Mouse (Mus musculus) forebrain, embryonic 14.5 days (tissue): ENCODE results near the gene Lypd6. TPM values are rescaled to one million over a fixed set of nuclear protein-coding genes. Genes with fewer than 3 reads are reported as not detected.
A peak's percentile ranks its signal among the peaks of the same experiment; 100 is the strongest.

ENCODE experiments used
- ATAC-seq: fragments of 200-750 bp; cut with Nextera tagmentation; 2 replicates; pipeline ENCODE4 v1.8.0; 2017; ENCODE audit warnings: mild to moderate bottlenecking, moderate library complexity
- DNase-seq: peaks from one replicate; pipeline ENCODE4 v3.0.0-alpha.2; 2015; ENCODE audit warnings: low spot score
- H3K27ac ChIP-seq: fragments of 300-500 bp; sonication (generic); 2 replicates; pipeline ENCODE4 v1.5.1; 2014; ENCODE audit warnings: low read depth, mild to moderate bottlenecking, control low read depth, low read length, moderate library complexity
- H3K27me3 ChIP-seq: fragments of 300-500 bp; sonication (generic); replicated peaks from 2 replicates; pipeline ENCODE4 v1.6.1; 2014; ENCODE audit warnings: low read length, control low read depth, mixed read lengths; ENCODE audit not compliant: control insufficient read depth, insufficient read depth
- H3K36me3 ChIP-seq: fragments of 300-500 bp; sonication (generic); 2 replicates; pipeline ENCODE4 v1.6.1; 2014; ENCODE audit warnings: low read length, control low read depth; ENCODE audit not compliant: control insufficient read depth, insufficient read depth
- H3K4me1 ChIP-seq: fragments of 300-500 bp; sonication (generic); 2 replicates; pipeline ENCODE4 v1.6.1; 2014; ENCODE audit warnings: antibody characterized with exemption, low read length, control low read depth; ENCODE audit not compliant: control insufficient read depth, insufficient read depth
- H3K4me2 ChIP-seq: fragments of 300-500 bp; sonication (generic); 2 replicates; pipeline ENCODE4 v1.6.1; 2014; ENCODE audit warnings: mild to moderate bottlenecking, control low read depth, low read length
- H3K4me3 ChIP-seq: fragments of 300-500 bp; sonication (generic); 2 replicates; pipeline ENCODE4 v1.5.1; 2014; ENCODE audit warnings: low read depth, low read length, control low read depth
- H3K9ac ChIP-seq: fragments of 300-500 bp; sonication (generic); 2 replicates; pipeline ENCODE4 v1.6.1; 2014; ENCODE audit warnings: mild to moderate bottlenecking, low read length, control low read depth, moderate library complexity
- H3K9me3 ChIP-seq: fragments of 300-500 bp; sonication (generic); replicated peaks from 2 replicates; pipeline ENCODE4 v1.6.1; 2016; ENCODE audit warnings: low read length, control low read depth, mixed read lengths; ENCODE audit not compliant: control insufficient read depth
- WGBS: fragments of 180-500 bp; shearing (Covaris S2); extraction: QIAGEN DNeasy Blood & Tissue Kit; methylation state at CpG from one replicate; pipeline ENCODE4 v1.1.7; 2014; 5-methylcytosine and 5-hydroxymethylcytosine counted together
- polyA plus RNA-seq: library from polyadenylated mRNA; unstranded; fragments of >200 nt; fragmentation: Nextera tagmentation; extraction: Ambion mirVana; gene quantifications from 2 replicates; pipeline ENCODE4 v1.2.1, GENCODE M21; 2014

Lypd6 gene
- polyA plus RNA-seq, 1 experiment from 2014 or later, result 16.5 TPM

DNA sequence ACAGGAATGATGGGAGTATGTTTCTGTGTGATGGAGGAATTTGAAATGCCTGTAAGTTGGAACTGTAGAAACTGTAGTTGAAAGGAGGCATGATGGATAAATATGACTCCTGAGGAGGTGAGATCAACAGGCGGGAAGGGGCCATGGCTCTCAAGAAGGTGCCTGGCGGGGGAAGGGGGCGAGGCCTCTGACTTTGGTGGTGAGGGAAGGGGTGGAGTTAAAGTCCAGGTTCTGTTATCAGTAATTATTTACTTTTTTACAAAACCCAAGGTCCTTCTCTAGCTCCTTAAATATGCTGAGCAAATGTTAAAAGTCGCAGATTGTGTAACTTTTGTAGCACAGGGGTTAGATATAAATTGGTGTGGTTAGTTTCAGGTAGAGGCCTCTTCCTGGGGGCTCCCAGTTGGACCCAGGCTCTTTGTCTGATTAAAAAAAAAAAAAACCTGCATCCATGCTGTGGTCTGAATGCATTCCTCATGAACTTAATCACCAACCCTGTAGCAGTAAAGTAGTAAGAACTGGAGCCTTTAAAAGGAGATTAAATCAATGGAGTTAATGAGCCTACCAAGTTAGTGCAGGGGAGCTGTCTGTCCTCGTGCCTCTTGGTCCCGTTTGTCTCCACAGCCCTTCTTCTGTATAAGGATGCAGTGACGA lies 37.7 kb downstream of the Lypd6 start:
- no peak for ATAC-seq

GRCm38 (mm10) chr2:50105590-50105989 lies 39.4 kb downstream of the Lypd6 start:
- Histone ChIP-seq H3K36me3 (no peaks in the 10 kb centered on the region), H3K4me3 (no peak overlapping the region), H3K27ac (no peak overlapping the region), H3K4me1 (peaks cover 9% of the 10 kb centered on the region), H3K9ac (no peak overlapping the region), H3K4me2 (no peak overlapping the region), H3K27me3 (no peaks in the 10 kb centered on the region), H3K9me3 (no peaks in the 10 kb centered on the region)
- ATAC-seq, result no peak
- 89% methylated on average over 3 of the region's 3 CpGs for WGBS
- DNase-seq, result no peak

More for the DNA sequence above, 37.7 kb downstream of the Lypd6 start:
- no peak overlapping the region for H3K27ac ChIP-seq
- H3K27me3 ChIP-seq, result no peaks in the 10 kb centered on the region
- no peak for DNase-seq
- H3K4me3 ChIP-seq, result no peak overlapping the region
- peaks cover 8% of the 10 kb centered on the region; the same call in 1 of the 2 replicates for H3K4me1 ChIP-seq
- H3K4me2 ChIP-seq, result no peak overlapping the region
- H3K9ac ChIP-seq, result no peak overlapping the region
- 39% methylated on average over 7 of the region's 7 CpGs for WGBS
- H3K9me3 ChIP-seq, result no peaks in the 10 kb centered on the region
- no peaks in the 10 kb centered on the region for H3K36me3 ChIP-seq

DNA sequence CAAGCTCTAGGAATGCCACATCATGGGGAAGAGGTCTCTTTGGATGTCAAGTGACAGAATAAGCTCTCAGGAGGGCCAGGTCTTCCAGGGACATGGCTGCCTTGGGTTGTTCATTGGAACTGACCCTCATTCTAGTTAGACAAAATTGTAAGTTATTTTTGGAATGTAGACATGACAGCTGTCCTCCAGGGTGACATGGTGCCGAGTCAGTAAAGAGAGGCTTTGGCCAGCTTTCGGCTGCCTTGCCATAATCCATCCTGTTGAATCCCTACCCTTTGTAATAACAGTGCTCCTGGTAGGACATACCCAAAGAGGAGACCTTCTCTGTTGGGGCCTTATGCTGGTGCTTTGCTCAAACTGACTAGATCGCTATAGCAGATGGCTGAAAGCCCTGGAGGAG lies 39.8 kb downstream of the Lypd6 start:
- no peak overlapping the region for H3K27ac ChIP-seq
- H3K36me3 ChIP-seq, result no peaks in the 10 kb centered on the region
- DNase-seq (no peak), ATAC-seq (no peak)
- H3K27me3 ChIP-seq, result no peaks in the 10 kb centered on the region
- no peaks in the 10 kb centered on the region for H3K9me3 ChIP-seq
- no peak overlapping the region for H3K4me3 ChIP-seq
- 93% methylated on average over 3 of the region's 3 CpGs for WGBS
- no peak overlapping the region for H3K4me2 ChIP-seq
- H3K4me1 ChIP-seq, result peaks cover 8% of the 10 kb centered on the region
- H3K9ac ChIP-seq, result no peak overlapping the region

DNA sequence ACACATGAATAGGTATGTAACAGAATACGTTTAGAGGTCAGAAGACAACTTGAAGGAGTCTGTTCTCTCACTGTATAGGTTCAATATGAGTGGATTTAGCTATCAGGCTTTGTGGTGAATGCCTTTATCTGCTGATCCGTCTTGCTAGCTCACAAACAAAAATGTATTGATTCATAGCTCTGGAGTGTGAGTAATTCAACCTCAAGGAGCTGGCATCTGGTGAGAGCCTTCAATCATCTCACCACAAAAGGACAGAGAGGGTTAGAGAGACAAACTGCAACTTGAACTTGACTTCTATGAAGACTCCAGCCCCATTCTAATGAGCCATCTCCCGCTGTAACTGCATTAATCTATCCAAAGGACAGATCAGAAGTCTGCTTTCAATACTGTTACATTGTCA lies 40.6 kb downstream of the Lypd6 start:
- Histone ChIP-seq H3K27ac (no peak overlapping the region), H3K36me3 (no peaks in the 10 kb centered on the region), H3K27me3 (no peaks in the 10 kb centered on the region), H3K9me3 (no peaks in the 10 kb centered on the region), H3K4me1 (peaks cover 4% of the 10 kb centered on the region; the same call in 1 of the 2 replicates), H3K9ac (no peak overlapping the region), H3K4me3 (no peak overlapping the region), H3K4me2 (no peak overlapping the region)
- no peak for ATAC-seq
- 55% methylated on average over 3 of the region's 3 CpGs for WGBS
- DNase-seq, result no peak

DNA sequence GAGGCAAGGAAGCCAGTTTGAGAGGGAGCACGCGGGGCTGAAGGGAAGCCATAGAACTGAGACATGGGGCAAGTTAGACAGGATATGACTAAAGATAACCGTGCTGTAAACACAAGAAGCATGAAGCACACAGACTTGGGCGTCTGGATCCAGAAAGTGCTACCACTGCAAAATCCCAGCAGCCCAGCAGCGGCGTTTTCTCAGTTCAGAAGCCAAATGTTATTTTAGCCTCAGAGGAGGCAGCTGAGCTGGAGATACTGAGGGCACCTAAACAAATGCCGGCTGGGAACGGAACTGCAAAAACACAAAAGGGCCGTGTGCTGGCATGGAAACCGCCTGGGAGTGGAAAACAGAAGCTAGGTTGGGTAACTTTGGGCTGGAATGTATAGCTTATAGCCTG lies 43.9 kb downstream of the Lypd6 start:
- H3K27ac ChIP-seq, result no peak overlapping the region
- 67% methylated on average over 10 of the region's 10 CpGs for WGBS
- ATAC-seq (no peak), DNase-seq (no peak)
- no peak overlapping the region for H3K4me3 ChIP-seq
- H3K27me3 ChIP-seq, result no peaks in the 10 kb centered on the region
- no peaks in the 10 kb centered on the region for H3K9me3 ChIP-seq
- no peak overlapping the region for H3K9ac ChIP-seq
- no peak overlapping the region for H3K4me2 ChIP-seq
- no peaks in the 10 kb centered on the region for H3K36me3 ChIP-seq
- H3K4me1 ChIP-seq, result peaks cover 4% of the 10 kb centered on the region; the same call in 1 of the 2 replicates

DNA sequence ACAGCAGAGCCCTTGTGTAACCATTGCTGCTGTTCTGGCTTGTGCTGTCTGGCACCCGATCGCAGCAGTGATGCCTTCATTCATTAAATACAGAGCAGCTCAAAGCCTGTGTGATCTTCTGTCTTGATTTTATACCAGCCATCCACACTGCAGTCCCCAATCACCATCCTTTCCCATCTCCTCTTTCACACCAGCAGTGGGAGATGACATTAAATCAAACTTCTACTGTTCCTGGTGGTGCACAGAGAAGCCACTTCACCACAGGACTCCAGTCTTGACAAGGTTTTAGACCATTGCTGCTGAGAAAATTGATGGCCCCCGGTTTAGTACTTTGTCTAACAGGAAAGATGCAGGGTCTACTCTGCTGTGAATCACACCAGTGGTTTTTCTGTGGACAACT lies 44.9 kb downstream of the Lypd6 start:
- Histone ChIP-seq H3K36me3 (no peaks in the 10 kb centered on the region), H3K27me3 (no peaks in the 10 kb centered on the region), H3K4me1 (peaks cover 4% of the 10 kb centered on the region; the same call in 1 of the 2 replicates), H3K9ac (no peak overlapping the region), H3K4me2 (no peak overlapping the region), H3K4me3 (no peak overlapping the region), H3K9me3 (no peaks in the 10 kb centered on the region), H3K27ac (no peak overlapping the region)
- ATAC-seq, result no peak
- 89% methylated on average over 3 of the region's 3 CpGs for WGBS
- no peak for DNase-seq

- ATAC-seq (no peak), DNase-seq (no peak)
- no peak overlapping the region for H3K9ac ChIP-seq
- no peaks in the 10 kb centered on the region for H3K36me3 ChIP-seq
- no peak overlapping the region for H3K4me3 ChIP-seq
- H3K4me1 ChIP-seq, result peaks cover 4% of the 10 kb centered on the region; the same call in 1 of the 2 replicates
- WGBS, result 33% methylated on average over 1 of the region's 1 CpGs
- no peaks in the 10 kb centered on the region for H3K9me3 ChIP-seq
- H3K27ac ChIP-seq, result no peak overlapping the region
- no peaks in the 10 kb centered on the region for H3K27me3 ChIP-seq
- no peak overlapping the region for H3K4me2 ChIP-seq
Measured at GRCm38 (mm10) chr2:50111609-50112008, 45.4 kb downstream of the Lypd6 start.

GRCm38 (mm10) chr2:50112427-50112826 lies 46.2 kb downstream of the Lypd6 start:
- no peak overlapping the region for H3K4me2 ChIP-seq
- H3K4me1 ChIP-seq, result peaks cover 4% of the 10 kb centered on the region; the same call in 1 of the 2 replicates
- H3K9ac ChIP-seq, result no peak overlapping the region
- no peak for DNase-seq
- no peaks in the 10 kb centered on the region for H3K27me3 ChIP-seq
- no peaks in the 10 kb centered on the region for H3K36me3 ChIP-seq
- peak overlapping the region; percentile 33; the same call in 1 of the 2 replicates for H3K27ac ChIP-seq
- 91% methylated on average over 5 of the region's 5 CpGs for WGBS
- ATAC-seq, result no peak
- no peaks in the 10 kb centered on the region for H3K9me3 ChIP-seq
- no peak overlapping the region for H3K4me3 ChIP-seq

DNA sequence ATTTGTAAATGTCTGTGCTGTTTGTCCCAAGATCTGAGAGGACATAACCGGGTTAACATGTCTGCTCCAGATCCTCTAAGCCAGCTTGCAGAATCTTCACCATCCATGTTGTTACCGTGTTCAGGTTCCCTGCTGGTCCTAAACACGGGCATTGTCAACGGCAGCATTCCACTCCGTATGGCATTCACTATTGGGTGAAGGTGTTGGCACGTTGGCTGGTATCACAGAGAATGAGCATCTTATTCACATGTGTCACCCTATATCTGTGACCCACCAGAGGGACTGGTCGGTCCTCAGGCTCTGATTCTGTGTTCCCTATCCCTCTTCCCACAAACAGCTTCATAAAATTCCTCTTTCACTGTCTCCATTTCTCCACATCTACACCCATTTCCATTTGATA lies 52.9 kb downstream of the Lypd6 start:
- DNase-seq, result no peak
- no peak for ATAC-seq
- no peaks in the 10 kb centered on the region for H3K9me3 ChIP-seq
- H3K27me3 ChIP-seq, result no peaks in the 10 kb centered on the region
- no peaks in the 10 kb centered on the region for H3K36me3 ChIP-seq
- no peak overlapping the region for H3K27ac ChIP-seq
- H3K9ac ChIP-seq, result no peak overlapping the region
- H3K4me3 ChIP-seq, result no peak overlapping the region
- 94% methylated on average over 7 of the region's 7 CpGs for WGBS
- H3K4me2 ChIP-seq, result no peak overlapping the region
- no peaks in the 10 kb centered on the region for H3K4me1 ChIP-seq
